Mouse (Mus musculus): ENCODE data around the gene Slc24a2. TPM values are rescaled to one million over a fixed set of nuclear protein-coding genes. Genes with fewer than 3 reads are reported as not detected.

The Slc24a2 gene
- polyA plus RNA-seq, 1 experiment = 0.03 TPM

GRCm38 (mm10) chr4:87218196-87218595 lies 12.1 kb downstream of the Slc24a2 start:
- 85% methylated on average over 5 of the region's 5 CpGs for WGBS
- no peaks in the 10 kb centered on the region for H3K4me1 ChIP-seq (replicated peaks; ENCODE audit: control insufficient read depth, insufficient read depth, low read length)
- no peaks in the 10 kb centered on the region for H3K27me3 ChIP-seq (ENCODE audit: control insufficient read depth, insufficient read depth, low read length)
- H3K4me3 ChIP-seq (ENCODE audit: control insufficient read depth, insufficient read depth, low read length) = no peak overlapping the region
- H3K36me3 ChIP-seq (ENCODE audit: control insufficient read depth, insufficient read depth, low read length) = no peaks in the 10 kb centered on the region
- DNase-seq = no peak
- TF ChIP-seq POLR2A (IDR thresholded peaks at IDR 0.05; ENCODE audit: control insufficient read depth, extremely low read depth, insufficient read depth, low read length, poor library complexity) = no peak
- TF ChIP-seq CTCF (IDR thresholded peaks at IDR 0.05; ENCODE audit: borderline replicate concordance, control insufficient read depth, extremely low read depth, insufficient read depth, low read length, poor library complexity) = no peak
- no peak overlapping the region for H3K27ac ChIP-seq (ENCODE audit: control insufficient read depth, insufficient read depth, low read length)

GRCm38 (mm10) chr4:87211344-87211978 lies 18.8 kb downstream of the Slc24a2 start:
- no peak overlapping the region for H3K27ac ChIP-seq (ENCODE audit: control insufficient read depth, insufficient read depth, low read length)
- 83% methylated on average over 6 of the region's 6 CpGs for WGBS
- no peak overlapping the region for H3K4me3 ChIP-seq (ENCODE audit: control insufficient read depth, insufficient read depth, low read length)
- no peak for DNase-seq
- H3K36me3 ChIP-seq (ENCODE audit: control insufficient read depth, insufficient read depth, low read length) = no peaks in the 10 kb centered on the region
- TF ChIP-seq CTCF (IDR thresholded peaks at IDR 0.05; ENCODE audit: borderline replicate concordance, control insufficient read depth, extremely low read depth, insufficient read depth, low read length, poor library complexity) = no peak
- no peaks in the 10 kb centered on the region for H3K27me3 ChIP-seq (ENCODE audit: control insufficient read depth, insufficient read depth, low read length)
- no peaks in the 10 kb centered on the region for H3K4me1 ChIP-seq (replicated peaks; ENCODE audit: control insufficient read depth, insufficient read depth, low read length)

GRCm38 (mm10) chr4:87210533-87210932 lies 19.7 kb downstream of the Slc24a2 start:
- no peak overlapping the region for H3K27ac ChIP-seq (ENCODE audit: control insufficient read depth, insufficient read depth, low read length)
- 85% methylated on average over 3 of the region's 3 CpGs for WGBS
- H3K36me3 ChIP-seq (ENCODE audit: control insufficient read depth, insufficient read depth, low read length) = no peaks in the 10 kb centered on the region
- no peak overlapping the region for H3K4me3 ChIP-seq (ENCODE audit: control insufficient read depth, insufficient read depth, low read length)
- TF ChIP-seq CTCF (IDR thresholded peaks at IDR 0.05; ENCODE audit: borderline replicate concordance, control insufficient read depth, extremely low read depth, insufficient read depth, low read length, poor library complexity) (no peak), POLR2A (IDR thresholded peaks at IDR 0.05; ENCODE audit: control insufficient read depth, extremely low read depth, insufficient read depth, low read length, poor library complexity) (no peak)
- no peaks in the 10 kb centered on the region for H3K4me1 ChIP-seq (replicated peaks; ENCODE audit: control insufficient read depth, insufficient read depth, low read length)
- no peak for DNase-seq
- H3K27me3 ChIP-seq (ENCODE audit: control insufficient read depth, insufficient read depth, low read length) = no peaks in the 10 kb centered on the region

- Histone ChIP-seq H3K4me1 (replicated peaks; ENCODE audit: control insufficient read depth, insufficient read depth, low read length) (no peaks in the 10 kb centered on the region), H3K27ac (ENCODE audit: control insufficient read depth, insufficient read depth, low read length) (no peak overlapping the region), H3K4me3 (ENCODE audit: control insufficient read depth, insufficient read depth, low read length) (no peak overlapping the region), H3K27me3 (ENCODE audit: control insufficient read depth, insufficient read depth, low read length) (no peaks in the 10 kb centered on the region), H3K36me3 (ENCODE audit: control insufficient read depth, insufficient read depth, low read length) (no peaks in the 10 kb centered on the region)
- 77% methylated on average over 2 of the region's 2 CpGs for WGBS
- TF ChIP-seq CTCF (IDR thresholded peaks at IDR 0.05; ENCODE audit: borderline replicate concordance, control insufficient read depth, extremely low read depth, insufficient read depth, low read length, poor library complexity) = no peak
- no peak for TF ChIP-seq POLR2A (IDR thresholded peaks at IDR 0.05; ENCODE audit: control insufficient read depth, extremely low read depth, insufficient read depth, low read length, poor library complexity)
- DNase-seq = no peak
Observed at GRCm38 (mm10) chr4:87202081-87202480, 28.2 kb downstream of the Slc24a2 start.

GRCm38 (mm10) chr4:87201229-87201628 lies 29.0 kb downstream of the Slc24a2 start:
- Histone ChIP-seq H3K27ac (ENCODE audit: control insufficient read depth, insufficient read depth, low read length) (no peak overlapping the region), H3K4me1 (replicated peaks; ENCODE audit: control insufficient read depth, insufficient read depth, low read length) (no peaks in the 10 kb centered on the region), H3K27me3 (ENCODE audit: control insufficient read depth, insufficient read depth, low read length) (no peaks in the 10 kb centered on the region), H3K36me3 (ENCODE audit: control insufficient read depth, insufficient read depth, low read length) (no peaks in the 10 kb centered on the region), H3K4me3 (ENCODE audit: control insufficient read depth, insufficient read depth, low read length) (no peak overlapping the region)
- TF ChIP-seq POLR2A (IDR thresholded peaks at IDR 0.05; ENCODE audit: control insufficient read depth, extremely low read depth, insufficient read depth, low read length, poor library complexity) = no peak
- TF ChIP-seq CTCF (IDR thresholded peaks at IDR 0.05; ENCODE audit: borderline replicate concordance, control insufficient read depth, extremely low read depth, insufficient read depth, low read length, poor library complexity) = no peak
- 88% methylated on average over 3 of the region's 3 CpGs for WGBS
- no peak for DNase-seq

- 90% methylated on average over 10 of the region's 10 CpGs for WGBS
- TF ChIP-seq CTCF (IDR thresholded peaks at IDR 0.05; ENCODE audit: borderline replicate concordance, control insufficient read depth, extremely low read depth, insufficient read depth, low read length, poor library complexity) (no peak), POLR2A (IDR thresholded peaks at IDR 0.05; ENCODE audit: control insufficient read depth, extremely low read depth, insufficient read depth, low read length, poor library complexity) (no peak)
- no peaks in the 10 kb centered on the region for H3K27me3 ChIP-seq (ENCODE audit: control insufficient read depth, insufficient read depth, low read length)
- H3K4me3 ChIP-seq (ENCODE audit: control insufficient read depth, insufficient read depth, low read length) = no peak overlapping the region
- H3K27ac ChIP-seq (ENCODE audit: control insufficient read depth, insufficient read depth, low read length) = no peak overlapping the region
- DNase-seq = no peak
- H3K36me3 ChIP-seq (ENCODE audit: control insufficient read depth, insufficient read depth, low read length) = no peaks in the 10 kb centered on the region
- no peaks in the 10 kb centered on the region for H3K4me1 ChIP-seq (replicated peaks; ENCODE audit: control insufficient read depth, insufficient read depth, low read length)
Observed at GRCm38 (mm10) chr4:87184147-87184930, 45.9 kb downstream of the Slc24a2 start.
